Mouse (Mus musculus): Measurements from ENCODE around the gene Ccdc110.

The Ccdc110 gene

DNA sequence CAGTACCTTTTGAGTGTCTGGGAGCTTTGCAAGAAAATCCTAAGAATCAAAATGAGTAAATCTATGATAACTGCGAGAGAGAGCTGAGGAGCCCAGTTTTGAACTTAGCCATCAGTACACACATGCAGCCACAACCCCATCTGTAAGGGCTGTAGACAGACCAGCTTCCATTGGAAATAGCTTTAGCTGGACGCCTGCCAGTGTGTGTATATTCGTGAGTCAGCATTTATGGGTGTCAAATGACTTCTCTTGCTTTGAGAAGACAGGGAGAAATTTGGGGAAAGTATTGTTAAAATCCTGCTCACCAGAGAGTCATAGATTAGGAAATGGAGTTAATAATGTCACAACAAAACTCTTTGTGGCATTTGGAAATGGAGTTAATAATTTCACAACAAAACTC is 52.2 kb downstream of the Ccdc110 start:
- DNase-seq: no peak

DNA sequence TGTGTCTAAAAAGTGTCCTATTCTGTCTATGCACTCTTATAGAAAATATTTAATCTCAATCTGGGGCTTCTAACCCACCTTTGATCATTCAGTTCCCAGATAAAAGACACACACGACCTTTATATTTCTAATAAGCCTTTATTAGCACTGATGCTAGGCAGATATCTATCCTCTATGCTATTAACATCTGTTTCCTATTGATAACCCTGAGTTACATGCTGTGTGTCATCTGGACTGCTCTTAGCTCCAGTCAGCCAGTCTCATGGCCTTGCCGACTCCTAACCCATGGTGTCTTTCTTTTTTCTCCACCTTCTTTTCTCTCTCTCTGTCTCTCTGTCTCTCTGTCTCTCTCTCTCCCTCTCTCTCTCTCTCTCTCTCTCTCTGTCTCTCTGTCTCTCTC is 53.8 kb downstream of the Ccdc110 start:
- no peak for DNase-seq

GRCm38 (mm10) chr8:45990631-45991310 is 56.4 kb downstream of the Ccdc110 start:
- DNase-seq: no peak
